Mouse (Mus musculus) thymus, adult 2 months (tissue): ENCODE data around the gene St3gal5.

Experiments used
- CTCF ChIP-seq: fragments of 200-500 bp; IDR thresholded peaks from 2 replicates; pipeline ENCODE4 v1.5.1; 2012; ENCODE audit warnings: mild to moderate bottlenecking, control low read depth, low read length, moderate library complexity, borderline replicate concordance; ENCODE audit not compliant: control insufficient read depth, poor library complexity, insufficient read depth; ENCODE audit errors: extremely low read depth
- POLR2A ChIP-seq: fragments of 200-500 bp; IDR thresholded peaks from 2 replicates; pipeline ENCODE4 v1.6.1; 2012; ENCODE audit warnings: mild to moderate bottlenecking, low read length, control low read depth, moderate library complexity; ENCODE audit not compliant: control insufficient read depth, poor library complexity, insufficient read depth; ENCODE audit errors: extremely low read depth

GRCm38 (mm10) chr6:72112575-72112974 lies 15.2 kb downstream of the St3gal5 start:
- no peak for TF ChIP-seq CTCF
- TF ChIP-seq POLR2A, result no peak
